Mouse (Mus musculus) heart, postnatal 0 days (tissue): ENCODE results near the gene Krt1.

Source experiments
- CTCF ChIP-seq: IDR thresholded peaks from 2 replicates; pipeline ENCODE4 v1.5.1; 2016; ENCODE audit warnings: antibody characterized with exemption, control low read depth, low read depth
- EP300 ChIP-seq: IDR thresholded peaks from 2 replicates; pipeline ENCODE4 v1.6.1; 2016; ENCODE audit warnings: antibody characterized with exemption, low read depth

- TF ChIP-seq CTCF (no peak), EP300 (no peak)
These were observed 7.4 kb downstream of the Krt1 start for GRCm38 (mm10) chr15:101843192-101843591.
